Mouse (Mus musculus) gastrocnemius, postnatal 14 days (tissue): Measurements from ENCODE around the gene Elavl2. TPM values are rescaled to one million over a fixed set of nuclear protein-coding genes. Genes with fewer than 3 reads are reported as not detected.

Experiments used
- DNase-seq: peaks from one replicate; pipeline ENCODE4 v3.0.0; 2021; ENCODE audit warnings: mixed read lengths
- intact Hi-C: fragments of 180-260 bp; cut with DNase I; formaldehyde crosslinking; loops from one replicate; pipeline ENCODE4 v1.15.1; 2025; ENCODE audit warnings: low total_unique reads
- microRNA-seq, 2 experiments: library from miRNA; unstranded; fragments of <30 nt; microRNA quantifications; one replicate each; pipeline ENCODE4 v1.2.0; 2021
- total RNA-seq, 2 experiments: library from RNA; stranded (reverse); gene quantifications; 2 replicates each; pipeline ENCODE4 v1.2.3; 2021

Gene Elavl2
- total RNA-seq, 2 experiments from 2014 or later: 1.7 to 1.9 TPM

- intact Hi-C loops: no loop called here
Observed at GRCm38 (mm10) chr4:91230439-91230863, 170.1 kb downstream of the Elavl2 start.

DNA sequence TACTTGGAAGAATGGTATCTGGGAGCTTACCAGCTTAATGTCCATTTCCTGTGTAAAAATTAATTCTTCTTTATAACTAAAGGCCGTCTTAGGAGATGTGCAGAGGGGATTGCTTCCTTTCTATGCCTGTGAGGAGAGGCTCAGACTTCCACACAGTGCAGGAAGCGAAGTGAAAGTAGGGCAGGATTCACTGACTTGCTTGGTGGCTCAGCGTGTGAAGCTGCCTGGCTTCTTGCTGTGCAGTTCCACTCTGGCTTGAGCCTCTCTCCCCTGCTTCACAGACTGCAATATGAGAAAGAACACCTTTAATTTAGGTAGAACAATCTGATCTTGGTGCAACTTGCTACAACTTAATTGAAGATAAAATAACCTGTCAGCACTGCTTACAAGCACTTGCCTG lies 172.2 kb downstream of the Elavl2 start:
- DNase-seq: no peak
- intact Hi-C loops: no loop called here

More at GRCm38 (mm10) chr4:91230439-91230863, 170.1 kb downstream of the Elavl2 start:
- no peak for DNase-seq

DNA sequence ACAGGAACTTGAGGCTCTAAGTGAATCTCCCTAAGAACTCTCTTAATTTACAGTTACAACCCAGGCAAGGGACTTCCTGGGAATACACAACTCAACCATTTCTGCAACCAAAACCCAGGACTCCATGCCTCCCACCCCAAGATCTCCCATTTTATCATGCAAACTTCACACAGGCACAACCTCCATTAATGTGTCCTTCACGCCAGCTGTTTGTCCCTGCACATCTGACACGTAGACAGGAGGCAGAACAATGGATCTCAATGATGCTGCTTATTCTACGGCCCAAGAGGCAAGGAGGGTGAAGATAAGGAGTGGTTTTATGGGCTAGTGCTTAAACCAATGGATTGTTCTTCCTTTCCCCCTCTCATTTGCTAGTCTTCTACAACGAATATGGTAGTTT lies 176.8 kb downstream of the Elavl2 start:
- intact Hi-C loops: no loop called here
- no peak for DNase-seq

GRCm38 (mm10) chr4:91219322-91219721 lies 181.3 kb downstream of the Elavl2 start:
- no peak for DNase-seq
- intact Hi-C loops: no loop called here

DNA sequence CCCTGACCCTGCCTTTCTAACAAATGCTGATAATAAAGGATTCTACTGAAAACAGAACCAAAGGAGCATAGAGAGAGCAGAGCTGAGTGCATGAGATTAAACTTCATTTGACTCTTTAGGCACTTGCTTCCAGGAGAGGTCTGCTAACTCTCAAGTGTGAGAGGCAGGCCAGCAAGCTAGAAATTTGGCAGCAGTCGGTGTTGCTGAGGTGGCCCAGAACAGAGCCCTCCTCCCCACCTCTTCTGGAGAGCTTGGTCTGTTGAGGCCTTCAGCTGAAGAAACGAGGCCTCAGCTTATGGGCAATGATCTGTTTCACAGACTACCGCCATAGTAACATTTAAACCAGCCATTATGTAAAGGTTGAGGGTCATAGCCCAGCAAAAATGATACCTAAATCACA lies 186.7 kb downstream of the Elavl2 start:
- DNase-seq: no peak
- intact Hi-C loops: no loop called here

GRCm38 (mm10) chr4:91208415-91209292 lies 191.9 kb downstream of the Elavl2 start:
- intact Hi-C loops: no loop called here

More at GRCm38 (mm10) chr4:91208415-91209292, 191.9 kb downstream of the Elavl2 start:
- no peak for DNase-seq

Small RNA genes lying within 50 kb of the gene (microRNA-seq; reads per million reads assigned to microRNA genes)
- gene Mir6402: 0 reads per million in 2 experiments
